Mouse (Mus musculus): ENCODE data around the gene Olfr25.

Gene Olfr25

GRCm38 (mm10) chr9:38328760-38329159, at the start of gene Olfr25:
Gene Olfr25, plus strand, starts transcription at chr9:38329060.
- no peak for DNase-seq (ENCODE audit: low read depth, low spot score)

DNA sequence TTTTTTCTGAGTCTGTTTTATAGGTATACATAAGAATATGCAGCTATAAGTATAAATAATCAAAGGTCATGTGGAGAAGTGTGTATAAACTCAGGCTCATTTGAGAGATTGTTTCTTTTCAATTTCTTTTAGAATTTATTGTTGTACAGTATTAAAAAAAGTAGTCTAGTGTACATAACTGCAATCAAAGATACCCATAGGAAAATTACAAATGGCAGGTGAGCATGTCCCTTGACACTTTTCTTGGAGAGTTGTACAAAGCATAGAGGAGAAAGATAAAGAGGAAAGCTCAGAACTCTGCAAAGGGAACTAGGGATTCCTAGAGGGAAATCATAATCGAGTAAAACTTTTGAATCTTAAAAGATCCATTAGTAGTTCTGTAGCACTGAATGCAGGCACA, 38.1 kb upstream of the Olfr25 start, which contains the start of gene Olfr896-ps1:
Gene Olfr896-ps1, plus strand, starts transcription at position 301 of the 400 bp plus-strand sequence.
- DNase-seq (ENCODE audit: low read depth, low spot score): no peak

DNA sequence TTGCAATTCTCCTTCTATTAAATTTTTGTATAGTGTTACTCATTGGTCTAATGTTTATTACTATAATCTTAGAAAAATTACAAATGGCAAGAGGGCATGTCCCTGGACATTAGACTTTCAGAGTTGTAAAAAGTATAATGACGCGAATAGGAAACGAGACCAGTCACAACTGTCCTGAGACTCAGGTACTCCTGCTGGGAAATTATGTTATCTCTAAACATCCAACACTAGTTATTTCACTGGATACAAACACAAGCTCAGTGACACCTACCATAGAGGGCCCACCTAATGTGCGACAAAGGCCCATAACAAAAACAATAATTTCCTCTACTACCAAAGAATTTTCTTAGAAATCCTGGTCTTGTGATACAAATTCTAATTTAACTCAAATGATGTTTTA, 19.3 kb downstream of the Olfr25 start, which contains the start of gene Olfr898:
Gene Olfr898, plus strand, starts transcription at position 301 of the 400 bp plus-strand sequence.
- no peak for DNase-seq (ENCODE audit: low read depth, low spot score)

DNA sequence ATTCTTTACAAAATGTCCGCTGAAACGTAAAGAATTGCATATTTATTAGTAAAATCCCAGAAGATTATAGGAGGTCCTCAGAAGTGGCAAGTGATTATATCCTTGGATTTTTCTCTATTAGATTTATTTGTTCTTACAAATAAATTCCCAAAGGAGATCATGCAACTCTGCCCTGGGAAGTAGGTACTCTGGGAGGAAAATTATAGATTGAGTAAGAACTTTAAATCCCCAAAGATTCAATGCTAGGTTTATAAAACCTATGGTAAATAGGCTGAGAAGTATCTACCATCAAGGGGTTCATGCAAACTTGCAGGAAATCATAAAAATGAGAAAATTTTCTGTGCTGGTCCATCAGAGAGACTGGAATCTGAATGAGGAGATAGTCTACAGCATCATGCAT, 37.7 kb downstream of the Olfr25 start, which contains the start of gene Olfr250:
Gene Olfr250, plus strand, starts transcription at position 301 of the 400 bp plus-strand sequence.
- no peak for DNase-seq (ENCODE audit: low read depth, low spot score)

GRCm38 (mm10) chr9:38376786-38377185, 47.9 kb downstream of the Olfr25 start, which contains the start of gene Olfr251:
Gene Olfr251, plus strand, starts transcription at chr9:38377086.
- DNase-seq (ENCODE audit: low read depth, low spot score): no peak

All from forelimb bud, embryonic 11.5 days (tissue).